Mouse (Mus musculus) liver, embryonic 14.5 days (tissue): ENCODE measurements around the gene Ehbp1.

Source experiments
- CTCF ChIP-seq: IDR thresholded peaks from 2 replicates; pipeline ENCODE4 v1.5.1; 2016; ENCODE audit warnings: antibody characterized with exemption, low read depth, control low read depth
- EP300 ChIP-seq: IDR thresholded peaks from 2 replicates; pipeline ENCODE4 v1.6.1; 2016; ENCODE audit warnings: antibody characterized with exemption, low read depth

DNA sequence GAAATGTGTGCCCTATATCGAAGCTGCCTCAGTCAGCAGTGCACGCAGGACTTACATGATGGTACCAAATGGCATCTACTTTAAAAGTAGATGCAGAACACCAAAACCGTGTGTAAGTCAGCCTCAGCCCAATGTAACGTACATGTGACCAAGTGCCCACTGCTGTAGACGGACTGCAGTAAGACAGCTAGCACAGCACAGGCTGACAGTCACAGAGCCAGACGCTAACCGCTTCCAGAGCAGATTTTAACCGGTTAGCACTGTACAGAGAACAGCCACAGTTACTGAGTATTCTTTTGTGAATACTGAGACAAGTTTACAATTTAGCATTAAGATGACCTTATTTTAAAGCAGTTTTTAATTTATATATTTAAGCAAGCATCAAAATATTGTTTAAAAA is 141.0 kb downstream of the Ehbp1 start:
- no peak for TF ChIP-seq CTCF
- TF ChIP-seq EP300, result no peak
